Mouse (Mus musculus) liver, embryonic 13.5 days (tissue): ENCODE data around the gene Sspn. TPM values are rescaled to one million over a fixed set of nuclear protein-coding genes. Genes with fewer than 3 reads are reported as not detected.

Source experiments
- ATAC-seq: fragments of 200-750 bp; cut with Nextera tagmentation; 2 replicates; pipeline ENCODE4 v1.8.0; 2017; ENCODE audit warnings: low read depth, mild to moderate bottlenecking, moderate number of reproducible peaks, moderate library complexity
- DNase-seq: peaks from one replicate; pipeline ENCODE4 v3.0.0; 2022
- H3K27ac ChIP-seq: fragments of 300-500 bp; sonication (generic); 2 replicates; pipeline ENCODE4 v1.5.1; 2015; ENCODE audit warnings: moderate library complexity, mild to moderate bottlenecking, inconsistent platforms
- H3K27me3 ChIP-seq: fragments of 300-500 bp; sonication (generic); 2 replicates; pipeline ENCODE4 v1.6.1; 2015; ENCODE audit warnings: mild to moderate bottlenecking, inconsistent platforms
- H3K36me3 ChIP-seq: fragments of 300-500 bp; sonication (generic); 2 replicates; pipeline ENCODE4 v1.6.1; 2015; ENCODE audit warnings: mild to moderate bottlenecking, inconsistent platforms
- H3K4me1 ChIP-seq: fragments of 300-500 bp; sonication (generic); replicated peaks from 2 replicates; pipeline ENCODE4 v1.6.1; 2015; ENCODE audit warnings: inconsistent platforms
- H3K4me2 ChIP-seq: fragments of 300-500 bp; sonication (generic); 2 replicates; pipeline ENCODE4 v1.6.1; 2015; ENCODE audit warnings: inconsistent platforms, mild to moderate bottlenecking, moderate library complexity
- H3K4me3 ChIP-seq: fragments of 300-500 bp; sonication (generic); replicated peaks from 2 replicates; pipeline ENCODE4 v1.5.1; 2015; ENCODE audit warnings: mild to moderate bottlenecking, inconsistent platforms
- H3K9ac ChIP-seq: fragments of 300-500 bp; sonication (generic); 2 replicates; pipeline ENCODE4 v1.6.1; 2015; ENCODE audit warnings: mild to moderate bottlenecking, inconsistent platforms
- H3K9me3 ChIP-seq: fragments of 300-500 bp; sonication (generic); replicated peaks from 2 replicates; pipeline ENCODE4 v1.6.1; 2016; ENCODE audit warnings: inconsistent platforms
- WGBS: fragments of 180-500 bp; shearing (Covaris S2); methylation state at CpG from one replicate; pipeline ENCODE4 v1.1.7; 2015; ENCODE audit not compliant: insufficient replicate concordance; 5-methylcytosine and 5-hydroxymethylcytosine counted together
- polyA plus RNA-seq: library from polyadenylated mRNA; unstranded; fragments of >200 nt; fragmentation: Nextera tagmentation; extraction: Ambion mirVana; gene quantifications from 2 replicates; pipeline ENCODE4 v1.2.1, GENCODE M21; 2015

Gene Sspn
- polyA plus RNA-seq, 1 experiment from 2014 or later: 0.71 TPM

DNA sequence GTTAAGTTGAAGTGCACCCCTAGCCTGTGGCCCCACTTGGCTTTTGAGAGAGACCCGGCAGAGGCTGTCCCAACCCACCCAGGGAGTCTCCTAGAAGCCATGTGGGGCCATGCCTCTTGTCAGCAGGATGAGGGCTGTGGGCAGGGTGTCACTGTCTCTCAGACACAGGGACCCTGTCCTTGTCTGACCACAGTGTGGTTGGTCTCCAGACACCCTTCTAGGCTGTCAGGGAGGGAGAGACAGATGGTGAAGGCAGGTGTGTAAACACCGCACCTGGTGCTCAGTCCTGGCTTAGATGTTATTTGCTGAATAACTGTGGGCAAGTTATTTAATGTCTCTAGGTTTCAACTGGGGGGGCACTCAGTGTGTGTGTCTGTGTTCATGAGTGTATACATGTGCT lies 4.5 kb downstream of the Sspn start:
- no peak for DNase-seq
- WGBS: 64% methylated on average over 2 of the region's 2 CpGs
- Histone ChIP-seq H3K4me1 (no peaks in the 10 kb centered on the region), H3K36me3 (no peaks in the 10 kb centered on the region), H3K9me3 (no peaks in the 10 kb centered on the region), H3K27me3 (no peaks in the 10 kb centered on the region), H3K27ac (no peak overlapping the region), H3K4me2 (no peak overlapping the region), H3K9ac (no peak overlapping the region), H3K4me3 (no peak overlapping the region)
- ATAC-seq: no peak

DNA sequence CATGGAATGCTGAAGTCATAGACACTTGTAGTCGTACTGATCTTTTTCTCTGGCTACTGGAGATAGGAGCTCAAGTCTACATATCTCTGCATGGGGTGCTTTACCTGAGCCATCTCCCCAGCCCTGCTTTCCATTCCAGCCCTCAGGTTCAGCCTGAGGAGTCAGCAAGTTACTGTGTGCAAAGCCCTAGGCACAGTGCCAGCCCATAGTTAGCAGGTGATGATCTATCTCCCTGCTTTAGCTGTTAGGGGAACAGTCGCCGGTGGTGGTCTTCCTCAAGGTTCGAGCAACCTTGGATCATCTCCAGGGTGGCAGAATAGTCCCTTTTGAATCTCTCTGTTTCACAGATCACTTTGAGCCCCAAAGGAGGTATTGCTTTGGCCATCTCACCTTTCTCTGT lies 5.1 kb downstream of the Sspn start:
- H3K36me3 ChIP-seq: no peaks in the 10 kb centered on the region
- ATAC-seq: no peak
- WGBS: 80% methylated on average over 4 of the region's 4 CpGs
- no peaks in the 10 kb centered on the region for H3K4me1 ChIP-seq
- H3K27me3 ChIP-seq: no peaks in the 10 kb centered on the region
- H3K4me3 ChIP-seq: no peak overlapping the region
- no peak overlapping the region for H3K9ac ChIP-seq
- DNase-seq: no peak
- H3K27ac ChIP-seq: no peak overlapping the region
- H3K4me2 ChIP-seq: no peak overlapping the region
- no peaks in the 10 kb centered on the region for H3K9me3 ChIP-seq

DNA sequence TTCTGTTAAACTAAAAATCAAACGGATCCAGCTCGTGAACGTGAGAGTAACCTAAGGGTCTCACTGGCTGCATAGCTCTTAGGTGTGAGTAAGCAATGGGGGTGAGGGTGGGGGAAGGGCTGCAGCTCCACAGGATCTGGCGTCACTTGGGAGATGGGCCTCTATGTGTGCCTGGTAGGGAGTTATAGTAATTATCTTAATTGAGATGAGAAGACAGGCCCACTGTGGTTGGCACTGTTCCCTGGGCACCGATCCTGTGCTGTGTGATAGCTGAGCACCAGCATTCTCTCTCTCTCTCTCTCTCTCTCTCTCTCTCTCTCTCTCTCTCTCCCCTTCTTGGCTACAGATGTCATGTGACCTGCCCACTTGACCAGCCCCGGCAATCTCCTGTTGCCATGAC lies 9.4 kb downstream of the Sspn start:
- ATAC-seq (no peak), DNase-seq (no peak)
- H3K4me3 ChIP-seq: no peak overlapping the region
- no peaks in the 10 kb centered on the region for H3K9me3 ChIP-seq
- WGBS: 64% methylated on average over 6 of the region's 6 CpGs
- H3K27me3 ChIP-seq: no peaks in the 10 kb centered on the region
- H3K4me2 ChIP-seq: no peak overlapping the region
- no peaks in the 10 kb centered on the region; the same call in 1 of the 2 replicates for H3K4me1 ChIP-seq
- H3K9ac ChIP-seq: no peak overlapping the region
- H3K36me3 ChIP-seq: no peaks in the 10 kb centered on the region
- no peak overlapping the region for H3K27ac ChIP-seq

DNA sequence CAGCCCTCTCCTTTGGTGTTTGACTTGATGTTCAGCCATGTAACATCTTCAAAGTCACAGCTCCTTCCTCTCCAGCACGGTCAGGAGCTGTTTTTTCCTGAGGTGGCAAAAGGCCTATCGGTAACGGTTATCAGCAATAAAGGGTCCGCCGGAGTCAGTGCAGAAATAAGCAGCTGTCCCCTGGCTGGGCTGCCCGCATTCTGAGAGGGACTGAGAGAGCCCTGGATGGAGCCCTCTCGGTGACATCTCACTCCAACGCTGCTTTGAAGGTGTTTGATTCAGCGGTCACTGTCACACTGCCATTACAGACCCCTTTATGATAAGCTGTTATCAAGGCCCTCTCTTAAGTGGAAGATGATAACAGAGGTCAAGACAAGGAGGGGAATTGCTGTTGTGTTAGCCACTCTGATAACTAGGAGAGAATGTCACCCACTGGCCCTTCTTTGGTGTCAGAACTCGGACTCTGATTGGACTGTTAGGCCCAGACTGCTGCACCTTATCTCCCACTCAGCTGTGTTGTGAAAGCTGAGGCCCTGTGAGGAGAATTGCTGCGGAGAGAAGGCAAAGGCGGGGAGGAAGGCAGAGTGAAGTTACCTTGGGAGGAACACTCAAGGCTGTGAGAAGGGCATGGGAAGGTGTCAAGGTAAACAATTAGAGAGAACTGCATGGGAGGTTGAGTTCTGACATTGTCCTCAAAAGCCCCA lies 11.0 kb downstream of the Sspn start:
- WGBS: 47% methylated on average over 12 of the region's 12 CpGs
- ATAC-seq (no peak), DNase-seq (no peak)
- Histone ChIP-seq H3K27ac (no peak overlapping the region), H3K9me3 (no peaks in the 10 kb centered on the region), H3K36me3 (no peaks in the 10 kb centered on the region), H3K4me3 (no peak overlapping the region), H3K27me3 (no peaks in the 10 kb centered on the region), H3K4me1 (no peaks in the 10 kb centered on the region; the same call in 1 of the 2 replicates), H3K4me2 (no peak overlapping the region), H3K9ac (no peak overlapping the region)

DNA sequence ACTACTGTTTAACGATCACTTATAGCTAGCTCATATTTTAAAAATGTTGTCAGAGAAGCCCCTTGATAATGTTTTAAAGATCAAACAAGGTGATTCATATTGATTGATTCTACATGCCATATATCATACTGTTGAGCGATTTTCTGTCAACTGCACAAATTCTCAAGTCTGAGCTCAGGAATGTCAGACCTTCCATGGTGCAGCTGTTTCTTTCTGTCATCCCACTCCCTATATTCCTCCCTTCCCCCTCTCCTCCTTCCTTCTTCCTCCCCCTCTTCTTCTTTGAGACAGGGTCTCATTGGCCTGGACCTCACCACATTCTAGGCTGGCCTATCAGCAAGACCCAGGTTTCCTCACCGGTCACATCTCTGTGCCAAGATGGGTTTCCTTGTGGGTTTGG lies 12.0 kb downstream of the Sspn start:
- WGBS: 67% methylated on average over 3 of the region's 3 CpGs
- DNase-seq: no peak

DNA sequence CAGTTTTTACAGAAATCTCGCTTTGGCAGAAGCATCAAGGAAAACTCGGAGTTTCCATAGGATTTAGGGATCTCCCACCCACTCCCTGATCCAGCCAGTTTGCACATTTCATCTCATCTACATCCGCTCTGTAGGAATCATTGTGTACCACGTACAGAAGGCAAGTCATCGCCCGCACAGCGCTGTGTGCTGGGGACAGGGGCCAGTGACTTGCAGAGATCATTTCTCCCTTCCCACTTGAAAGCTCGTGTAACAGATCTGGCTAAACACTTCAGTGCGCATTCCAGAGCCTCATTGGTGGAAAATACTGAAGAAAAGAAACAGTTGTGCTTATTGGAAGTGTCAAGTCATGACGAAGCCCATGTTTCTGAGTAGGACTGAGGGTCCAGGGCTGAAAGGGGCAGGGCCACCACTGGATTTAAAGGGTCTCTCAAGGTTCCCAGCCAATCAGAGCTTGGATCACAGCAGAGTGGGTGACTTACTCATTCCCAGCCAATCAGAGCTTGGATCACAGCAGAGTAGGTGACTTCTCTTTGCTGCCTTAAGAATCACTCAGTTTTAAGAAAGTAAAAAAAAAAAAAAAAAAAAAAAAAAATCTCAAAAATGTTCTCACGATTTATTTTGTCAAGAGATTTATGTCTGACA lies 14.4 kb downstream of the Sspn start:
- ATAC-seq (no peak), DNase-seq (no peak)
- H3K27me3 ChIP-seq: no peaks in the 10 kb centered on the region
- H3K9me3 ChIP-seq: no peaks in the 10 kb centered on the region
- no peak overlapping the region for H3K27ac ChIP-seq
- no peak overlapping the region for H3K9ac ChIP-seq
- no peaks in the 10 kb centered on the region; the same call in 1 of the 2 replicates for H3K4me1 ChIP-seq
- no peak overlapping the region for H3K4me3 ChIP-seq
- H3K36me3 ChIP-seq: no peaks in the 10 kb centered on the region
- H3K4me2 ChIP-seq: no peak overlapping the region
- WGBS: 70% methylated on average over 11 of the region's 11 CpGs

More for the DNA sequence above, 12.0 kb downstream of the Sspn start:
- no peak overlapping the region for H3K4me2 ChIP-seq
- no peaks in the 10 kb centered on the region for H3K9me3 ChIP-seq
- no peaks in the 10 kb centered on the region for H3K36me3 ChIP-seq
- no peak overlapping the region for H3K27ac ChIP-seq
- H3K27me3 ChIP-seq: no peaks in the 10 kb centered on the region
- no peak overlapping the region for H3K9ac ChIP-seq
- no peak for ATAC-seq
- H3K4me1 ChIP-seq: no peaks in the 10 kb centered on the region; the same call in 1 of the 2 replicates
- H3K4me3 ChIP-seq: no peak overlapping the region

DNA sequence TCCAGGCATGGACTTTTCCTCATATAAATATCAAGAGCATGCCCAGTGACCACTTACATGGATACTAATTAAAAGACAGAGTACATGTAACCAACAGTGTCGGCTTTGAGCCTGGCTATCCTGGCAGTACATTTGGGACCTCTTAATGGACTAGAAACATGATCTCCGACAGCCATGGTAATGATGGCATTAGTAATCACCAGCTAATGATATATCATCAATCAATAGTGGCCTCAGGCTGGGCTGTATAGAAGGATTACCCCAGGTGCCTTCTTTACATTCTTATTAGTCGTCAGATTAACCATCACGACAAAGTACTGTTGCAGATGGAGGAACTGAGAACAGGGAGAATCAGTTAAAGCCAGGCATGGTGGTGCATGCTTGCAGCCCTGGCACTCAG lies 17.6 kb downstream of the Sspn start:
- Histone ChIP-seq H3K4me1 (no peaks in the 10 kb centered on the region; the same call in 1 of the 2 replicates), H3K4me3 (no peak overlapping the region), H3K9me3 (no peaks in the 10 kb centered on the region), H3K4me2 (no peak overlapping the region), H3K36me3 (no peaks in the 10 kb centered on the region), H3K27me3 (no peaks in the 10 kb centered on the region), H3K9ac (no peak overlapping the region), H3K27ac (no peak overlapping the region)
- 45% methylated on average over 4 of the region's 4 CpGs for WGBS
- no peak for ATAC-seq
- no peak for DNase-seq

DNA sequence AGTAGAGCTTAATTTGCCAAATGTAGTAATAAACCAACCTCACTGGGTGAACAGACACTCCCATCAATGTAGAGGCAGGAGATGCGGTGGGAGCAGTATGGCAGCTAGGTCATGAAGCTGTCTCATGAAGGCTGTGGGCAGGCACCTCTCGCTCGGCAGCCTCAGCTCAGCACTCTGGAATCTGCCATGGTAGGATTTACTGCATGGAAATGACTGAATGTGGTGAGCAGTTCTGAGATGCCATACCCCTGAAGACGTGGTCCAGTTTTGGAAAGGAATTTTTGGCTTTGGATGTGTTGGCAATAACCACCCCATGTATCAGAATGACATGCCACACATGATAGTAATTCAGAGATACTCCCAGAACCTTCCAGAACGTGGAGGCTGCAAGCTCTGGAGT lies 19.2 kb downstream of the Sspn start:
- Histone ChIP-seq H3K27ac (no peak overlapping the region), H3K4me3 (no peak overlapping the region), H3K9ac (no peak overlapping the region), H3K36me3 (no peaks in the 10 kb centered on the region), H3K27me3 (no peaks in the 10 kb centered on the region), H3K4me2 (no peak overlapping the region), H3K9me3 (no peaks in the 10 kb centered on the region), H3K4me1 (no peaks in the 10 kb centered on the region; the same call in 1 of the 2 replicates)
- ATAC-seq: no peak
- no peak for DNase-seq
- 73% methylated on average over 5 of the region's 5 CpGs for WGBS

DNA sequence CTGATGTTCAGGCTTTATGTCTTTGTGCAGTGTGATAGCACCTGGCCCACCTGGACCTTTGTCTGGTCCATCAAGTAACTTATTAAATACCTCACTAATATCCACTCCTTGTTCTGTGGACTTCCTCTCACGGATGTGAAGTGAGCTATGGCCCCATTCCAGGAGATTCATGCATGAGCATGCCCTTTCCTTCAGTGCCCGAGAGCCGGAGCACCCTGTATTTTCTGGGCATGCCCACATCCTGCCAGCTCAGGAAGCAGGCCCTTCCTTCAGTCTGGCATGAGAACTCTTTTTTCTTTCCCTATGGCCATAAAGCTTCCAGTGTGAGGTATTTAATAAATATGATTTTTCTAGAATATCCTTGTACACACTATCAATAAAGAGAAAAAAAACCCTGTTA lies 21.2 kb downstream of the Sspn start:
- Histone ChIP-seq H3K36me3 (no peaks in the 10 kb centered on the region), H3K27ac (no peak overlapping the region), H3K4me3 (no peak overlapping the region), H3K27me3 (no peaks in the 10 kb centered on the region), H3K9ac (no peak overlapping the region), H3K4me1 (no peaks in the 10 kb centered on the region; the same call in 1 of the 2 replicates), H3K4me2 (no peak overlapping the region), H3K9me3 (no peaks in the 10 kb centered on the region)
- WGBS: 52% methylated on average over 3 of the region's 3 CpGs
- no peak for ATAC-seq
- no peak for DNase-seq

DNA sequence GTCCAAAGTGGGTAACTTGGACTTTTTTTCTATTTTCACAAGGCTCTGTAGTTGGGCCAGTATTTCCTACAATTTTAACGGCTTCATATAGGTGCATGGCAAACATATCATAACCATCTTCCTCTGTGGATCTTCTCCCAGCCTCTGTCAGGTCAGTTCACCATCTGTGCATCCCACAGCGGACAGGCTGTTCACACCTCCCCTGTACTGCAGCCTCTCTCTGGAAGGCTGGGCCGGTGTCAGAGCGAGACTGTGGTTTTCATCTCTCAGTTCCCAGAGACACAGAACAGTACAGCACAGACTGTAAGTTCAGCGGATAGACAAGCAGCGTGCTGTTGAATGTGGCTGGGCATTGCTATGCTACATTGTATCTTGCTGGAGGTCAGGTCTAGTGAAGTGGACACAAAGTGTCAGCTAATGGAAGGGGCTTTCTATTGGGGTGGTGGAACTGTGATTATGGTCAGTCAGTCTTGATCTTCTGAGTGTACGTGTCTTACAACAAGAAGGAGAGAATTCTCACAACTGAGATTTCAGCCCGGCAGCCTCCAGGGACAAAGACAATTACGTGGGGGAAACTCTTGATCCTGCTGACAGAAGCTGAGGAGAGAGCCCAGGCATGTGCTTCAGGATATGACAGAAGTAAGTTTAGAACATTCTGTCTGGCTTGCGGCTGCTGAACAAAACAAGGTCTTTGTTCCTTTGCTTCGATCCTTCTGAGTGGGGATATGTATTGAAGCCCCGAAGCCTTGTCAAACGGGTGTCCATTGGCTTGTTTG lies 21.9 kb downstream of the Sspn start:
- no peak overlapping the region for H3K9ac ChIP-seq
- no peaks in the 10 kb centered on the region for H3K9me3 ChIP-seq
- no peak for ATAC-seq
- no peak overlapping the region for H3K27ac ChIP-seq
- H3K27me3 ChIP-seq: no peaks in the 10 kb centered on the region
- H3K4me3 ChIP-seq: no peak overlapping the region
- WGBS: 66% methylated on average over 13 of the region's 13 CpGs
- no peak overlapping the region for H3K4me2 ChIP-seq
- H3K4me1 ChIP-seq: no peaks in the 10 kb centered on the region; the same call in 1 of the 2 replicates
- no peak for DNase-seq
- no peaks in the 10 kb centered on the region for H3K36me3 ChIP-seq

DNA sequence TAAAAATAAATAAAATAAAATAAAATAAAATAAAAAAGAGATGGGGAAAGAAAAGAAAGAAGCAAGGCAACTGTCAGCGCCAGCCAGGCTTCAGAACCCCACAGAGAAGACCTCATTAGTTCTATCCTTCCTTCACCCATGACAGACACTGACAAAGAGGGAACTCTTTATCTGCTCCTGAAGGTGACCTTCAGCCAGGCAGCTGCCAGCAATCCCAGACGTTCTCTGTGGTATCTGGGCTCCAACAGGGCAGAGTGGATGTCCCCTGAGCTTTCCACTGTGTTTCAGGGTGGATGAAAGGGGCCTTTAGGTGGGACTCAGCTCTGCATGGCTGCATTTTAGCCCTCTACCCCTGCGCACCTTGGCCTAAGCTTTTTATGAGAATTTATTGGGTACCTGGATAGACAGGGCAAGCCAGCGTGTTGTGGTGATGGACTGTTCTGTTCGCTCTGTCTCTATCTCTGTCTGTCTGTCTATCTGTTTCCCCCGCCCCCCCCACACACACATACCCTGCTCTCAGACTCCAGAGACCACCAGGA lies 26.1 kb downstream of the Sspn start:
- Histone ChIP-seq H3K27ac (no peak overlapping the region), H3K4me3 (no peak overlapping the region), H3K4me2 (no peak overlapping the region), H3K4me1 (no peaks in the 10 kb centered on the region), H3K36me3 (no peaks in the 10 kb centered on the region), H3K9ac (no peak overlapping the region), H3K9me3 (no peaks in the 10 kb centered on the region), H3K27me3 (no peaks in the 10 kb centered on the region)
- WGBS: 61% methylated on average over 6 of the region's 6 CpGs
- ATAC-seq: no peak
- no peak for DNase-seq
